Mouse (Mus musculus): ENCODE data around the gene Uqcc1.

- TF ChIP-seq CTCF (IDR thresholded peaks at IDR 0.05; ENCODE audit: low read depth, low read length) (no peak), POLR2AphosphoS5 (IDR thresholded peaks at IDR 0.05; ENCODE audit: insufficient replicate concordance, low read depth, low read length) (no peak)
These were observed 61.8 kb downstream of the Uqcc1 start for GRCm38 (mm10) chr2:155868320-155868719.

All from G1E (cell line).